Mouse (Mus musculus) thymus, postnatal 10 days (tissue): ENCODE measurements around the gene Gfra4.

ENCODE experiments used
- DNase-seq, 2 experiments: peaks; one replicate each; pipeline ENCODE4 v3.0.0; 2021; ENCODE audit warnings: low spot score in 2 of 2

Gene Gfra4

DNA sequence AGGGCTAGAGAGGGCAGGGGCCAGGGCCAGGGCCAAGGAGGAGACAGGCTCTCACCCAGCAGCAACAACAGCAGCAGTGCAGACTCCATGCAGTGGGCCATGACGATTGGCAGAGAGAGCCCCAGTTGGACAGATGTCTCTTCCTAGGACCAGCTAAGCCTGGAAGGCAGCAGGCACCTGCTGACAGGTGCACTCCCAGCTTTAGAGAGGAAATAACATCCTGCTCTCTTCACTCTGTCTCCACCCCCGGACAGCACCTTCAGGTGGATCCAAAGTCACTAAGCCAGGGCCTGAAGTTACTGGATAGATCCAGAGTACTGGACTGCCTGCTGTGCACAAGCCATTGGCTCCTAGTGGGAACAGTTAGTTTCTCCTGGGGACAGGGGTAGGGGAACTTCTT is at the start of gene Gfra4:
TSS of gene Gfra4 (minus strand) at position 101 of the 400 bp plus-strand sequence.
- no peak for DNase-seq

DNA sequence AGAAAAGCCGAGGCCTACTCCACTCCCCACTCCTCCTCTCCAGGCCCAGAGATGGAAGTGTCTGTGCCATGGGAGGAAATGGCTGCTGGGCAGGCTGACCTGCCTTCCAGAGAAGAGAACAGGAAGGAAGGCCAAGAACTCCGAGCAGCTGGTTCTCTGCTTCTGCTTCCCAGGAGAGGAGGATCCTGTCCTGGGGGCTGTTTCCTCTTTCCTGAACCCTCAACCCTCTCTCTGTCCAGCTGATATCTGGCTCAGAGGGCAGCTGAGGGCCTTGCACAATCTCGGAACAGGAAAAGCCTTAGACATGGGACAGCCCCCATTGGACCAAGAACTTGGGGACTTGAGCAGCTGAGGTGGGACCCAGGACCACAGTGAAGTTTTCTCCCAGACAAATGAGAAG is 48.0 kb upstream of the Gfra4 start:
- DNase-seq = no peak

DNA sequence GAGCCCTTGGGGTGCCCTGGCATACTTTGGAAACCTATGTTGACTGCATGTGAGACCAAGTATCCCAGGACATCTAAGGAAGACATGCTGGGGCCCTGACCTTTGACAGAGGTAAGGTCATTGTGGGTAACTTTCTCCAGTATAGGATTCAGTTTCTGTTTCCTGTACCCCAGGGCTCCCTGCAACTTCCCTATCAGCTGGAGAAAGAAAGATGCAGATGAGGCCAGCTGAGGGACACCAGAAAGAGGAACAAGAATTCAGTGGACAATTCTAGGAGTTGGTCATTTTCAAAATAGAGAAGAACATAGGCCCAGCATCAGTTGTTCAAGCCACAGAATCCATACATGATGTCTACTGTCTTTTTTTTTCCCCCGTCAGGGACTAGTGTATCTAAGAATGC is 46.7 kb upstream of the Gfra4 start:
- no peak for DNase-seq

DNA sequence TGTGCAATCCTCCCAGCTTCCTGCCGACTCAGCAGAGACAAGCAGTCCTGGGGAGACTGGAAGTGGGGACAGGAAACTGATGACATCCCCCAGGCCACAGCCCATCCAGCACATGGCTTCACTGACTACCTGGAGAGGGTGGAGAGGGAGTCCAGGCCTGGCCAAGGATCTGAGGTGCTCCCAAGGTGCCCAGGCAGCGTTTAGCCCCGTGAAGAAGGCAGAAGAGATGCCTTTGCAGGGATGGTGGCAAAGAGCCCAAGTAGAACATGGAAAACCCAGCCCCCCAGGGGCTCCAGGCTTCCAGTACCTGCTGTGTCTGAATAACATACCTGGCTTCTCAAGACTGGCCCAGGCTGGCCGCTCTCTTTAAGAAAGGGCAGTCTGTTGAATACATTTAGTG is 45.7 kb upstream of the Gfra4 start:
- DNase-seq = no peak

DNA sequence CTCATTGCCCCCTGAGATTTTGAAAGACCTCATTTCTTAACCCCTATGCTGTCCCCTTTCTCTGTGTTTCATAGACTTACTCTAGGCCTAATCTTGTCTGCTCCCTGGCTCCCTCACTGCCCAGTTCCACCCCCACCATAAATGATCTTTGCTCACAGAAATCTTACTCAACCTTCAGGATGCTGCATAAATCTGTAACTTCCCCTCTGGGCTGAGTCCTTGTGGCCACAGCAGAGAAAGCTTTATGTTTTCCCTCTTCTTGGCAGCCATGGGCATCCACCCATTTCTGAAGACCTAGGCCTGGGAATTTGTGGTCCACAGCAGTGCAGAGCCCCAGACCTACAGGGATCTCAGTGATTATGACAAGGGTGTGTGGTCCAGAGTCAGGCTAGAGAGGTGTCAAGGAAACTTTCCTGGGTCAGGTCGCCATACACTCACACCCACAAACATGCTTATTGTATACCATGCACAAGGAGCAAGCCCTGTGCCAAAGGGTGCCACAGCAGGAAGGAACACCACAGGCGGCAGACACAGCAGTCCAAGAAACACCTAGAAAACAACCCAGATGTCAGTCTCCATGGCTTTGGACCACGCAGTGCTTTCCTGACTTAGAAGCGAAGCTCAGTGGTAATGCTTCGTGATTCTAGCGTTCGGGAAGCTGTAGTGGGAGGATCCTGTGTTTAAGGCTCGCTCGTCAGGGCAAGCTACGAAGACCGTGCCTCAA is 43.9 kb upstream of the Gfra4 start, which contains the start of gene Siglec1:
TSS of gene Siglec1 (minus strand) at position 99 of the 724 bp plus-strand sequence.
- DNase-seq = no peak

DNA sequence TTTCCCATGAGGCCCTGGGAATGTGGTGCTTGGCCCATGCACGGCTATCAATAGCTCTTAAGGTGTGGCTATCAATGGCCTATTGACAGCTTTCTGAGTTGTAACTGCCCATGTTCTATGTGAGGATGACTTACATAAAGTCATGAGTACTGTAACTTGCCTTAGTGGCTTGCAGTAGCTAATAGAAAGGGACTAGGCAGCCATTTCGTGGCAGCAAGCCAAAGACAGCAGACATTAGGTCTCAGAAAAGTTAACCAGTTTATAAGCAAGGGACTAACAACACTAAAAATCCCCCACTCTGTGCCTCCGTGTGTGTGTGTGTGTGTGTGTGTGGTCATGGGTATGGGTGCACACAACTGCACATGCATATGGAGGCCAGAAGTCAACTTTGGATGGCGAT is 41.3 kb upstream of the Gfra4 start:
- no peak for DNase-seq

DNA sequence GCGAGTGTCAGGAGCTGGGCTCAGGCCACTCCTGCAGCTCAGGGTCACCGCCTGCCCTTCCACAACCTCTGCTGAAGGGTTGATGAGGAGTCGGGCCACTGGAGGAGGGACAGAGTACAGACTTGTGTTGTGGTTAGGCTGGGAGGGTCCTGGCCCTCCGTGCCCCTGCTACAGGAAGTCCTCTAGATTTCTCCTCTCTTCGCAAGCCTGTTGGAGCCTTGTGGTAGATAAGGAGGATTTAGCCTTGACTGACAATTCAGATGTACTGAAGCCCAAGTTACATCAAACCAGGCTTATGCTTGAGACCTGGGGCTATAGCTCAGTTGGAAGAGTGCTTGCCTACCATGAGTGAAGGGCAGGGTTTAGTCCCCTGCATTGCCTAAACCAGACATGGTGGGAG is 37.6 kb upstream of the Gfra4 start:
- no peak for DNase-seq

DNA sequence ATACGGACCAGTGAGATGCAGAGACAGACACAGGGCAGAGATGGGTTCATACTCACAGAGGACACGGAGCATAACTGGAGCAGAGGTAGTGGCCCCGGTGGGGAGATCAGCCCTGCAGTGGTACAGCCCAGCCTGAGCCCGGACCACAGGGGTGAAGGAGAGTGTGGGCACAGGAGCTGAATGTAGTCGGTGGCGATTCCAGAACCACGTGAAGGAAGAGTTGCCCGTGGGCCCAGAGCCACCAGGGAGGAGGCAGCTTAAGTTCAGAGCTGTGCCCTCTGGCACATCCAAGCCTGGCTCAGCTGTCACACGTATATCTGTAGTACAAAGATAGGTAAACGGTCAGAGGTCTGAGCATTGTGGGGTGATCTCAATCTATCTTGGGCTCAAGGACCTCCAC is 29.6 kb upstream of the Gfra4 start:
- no peak for DNase-seq

DNA sequence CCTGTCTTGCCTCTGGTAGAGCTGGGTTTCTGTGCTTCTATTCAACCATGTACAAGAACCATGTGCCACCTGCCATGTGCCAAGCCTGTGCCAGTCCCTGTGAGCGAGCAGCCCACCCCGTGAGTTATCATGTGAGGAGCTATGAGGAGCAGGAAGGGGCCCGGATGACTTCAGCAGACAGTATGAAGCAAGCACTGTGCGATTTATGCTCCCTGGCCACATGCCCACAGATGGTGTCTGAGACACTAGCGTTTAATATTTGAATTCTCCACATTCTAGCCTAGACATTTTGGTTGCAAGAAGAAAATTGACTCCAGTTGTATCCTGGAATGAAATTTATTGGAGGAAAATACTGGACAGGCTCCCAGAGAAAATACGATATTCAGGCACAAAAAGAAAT is 24.6 kb upstream of the Gfra4 start:
- DNase-seq = no peak

DNA sequence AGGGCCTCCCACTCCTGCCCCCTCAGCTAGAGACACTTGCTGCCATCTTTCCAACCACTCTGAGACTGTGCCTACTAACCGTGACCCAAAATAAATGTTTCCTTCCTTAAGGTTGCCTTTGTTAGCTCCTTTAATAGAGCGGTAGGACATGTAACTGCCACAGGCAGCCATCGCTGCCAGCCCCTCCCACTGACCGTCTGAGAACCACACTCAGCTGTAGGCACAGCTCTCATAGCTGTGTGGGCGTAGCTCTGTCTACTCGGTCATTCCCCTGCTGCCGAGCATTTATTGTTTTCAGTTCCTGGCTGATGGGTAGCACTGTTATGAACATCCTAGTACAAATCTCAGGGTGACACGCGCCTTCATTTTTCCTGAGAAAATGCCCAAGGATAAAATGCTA is 23.5 kb upstream of the Gfra4 start:
- DNase-seq = no peak

DNA sequence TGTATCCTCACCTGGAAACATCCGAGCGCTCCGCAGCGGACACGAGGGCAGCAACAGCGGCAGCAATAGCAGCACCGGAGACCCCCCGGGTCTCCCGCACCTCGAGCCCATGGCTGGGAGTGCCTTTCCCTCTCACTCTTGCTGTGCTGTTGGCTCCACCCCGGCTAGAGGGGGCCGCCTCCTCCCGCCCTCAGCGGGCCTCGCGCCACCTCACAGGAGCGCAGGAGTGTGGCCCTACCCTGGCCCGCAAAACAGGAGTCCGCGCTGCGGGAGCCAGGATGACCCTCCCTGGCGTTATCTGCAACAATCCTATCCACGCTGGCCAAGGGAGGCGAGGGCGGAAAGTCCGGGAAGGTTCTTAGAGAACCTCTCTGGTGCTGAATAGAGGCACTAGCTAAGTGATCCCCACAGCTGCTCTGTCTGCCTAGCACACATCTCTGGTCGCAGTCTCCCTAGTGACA is 20.5 kb upstream of the Gfra4 start, which contains the start of gene Adam33:
TSS of gene Adam33 (minus strand) at position 411 of the 461 bp plus-strand sequence.
- DNase-seq = no peak

DNA sequence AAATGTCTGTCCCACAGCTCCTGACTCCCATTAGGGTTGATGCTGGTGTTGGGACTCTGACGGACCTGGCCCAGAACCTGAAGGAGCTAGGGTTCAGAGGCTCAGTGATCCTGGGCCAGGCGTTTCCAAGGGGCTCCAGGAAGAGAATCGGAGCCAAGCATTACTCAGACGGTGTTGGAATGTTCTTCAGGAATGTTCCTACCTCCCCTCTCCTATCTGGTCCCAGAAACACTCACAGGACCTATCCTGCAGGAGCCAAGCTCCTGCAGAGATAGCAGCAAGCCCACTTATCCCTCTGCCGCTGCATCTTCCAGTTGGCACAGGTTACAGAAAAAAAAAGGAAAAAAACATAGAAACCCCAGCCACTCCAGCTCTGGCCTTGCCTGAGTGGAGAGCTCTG is 18.7 kb upstream of the Gfra4 start:
- DNase-seq = no peak

DNA sequence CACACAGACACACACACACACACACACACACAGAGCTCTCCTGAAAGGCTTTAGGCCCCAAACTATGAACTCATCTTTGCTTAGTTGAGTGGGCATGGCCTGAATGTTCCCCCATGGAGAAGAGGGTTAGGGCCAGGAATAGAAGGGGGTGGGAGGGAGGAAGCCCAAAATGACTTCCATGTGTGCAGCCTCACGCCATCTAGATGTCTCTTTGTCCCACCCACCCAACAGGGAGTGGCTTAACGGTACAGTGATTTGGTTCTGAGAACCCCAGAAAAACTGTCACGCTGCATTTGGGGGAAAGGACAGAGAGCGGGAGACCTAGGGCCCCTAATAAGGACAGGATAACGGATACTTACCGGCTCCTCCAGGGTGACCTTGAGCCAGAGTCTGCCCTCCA is 17.9 kb upstream of the Gfra4 start:
- DNase-seq = no peak

DNA sequence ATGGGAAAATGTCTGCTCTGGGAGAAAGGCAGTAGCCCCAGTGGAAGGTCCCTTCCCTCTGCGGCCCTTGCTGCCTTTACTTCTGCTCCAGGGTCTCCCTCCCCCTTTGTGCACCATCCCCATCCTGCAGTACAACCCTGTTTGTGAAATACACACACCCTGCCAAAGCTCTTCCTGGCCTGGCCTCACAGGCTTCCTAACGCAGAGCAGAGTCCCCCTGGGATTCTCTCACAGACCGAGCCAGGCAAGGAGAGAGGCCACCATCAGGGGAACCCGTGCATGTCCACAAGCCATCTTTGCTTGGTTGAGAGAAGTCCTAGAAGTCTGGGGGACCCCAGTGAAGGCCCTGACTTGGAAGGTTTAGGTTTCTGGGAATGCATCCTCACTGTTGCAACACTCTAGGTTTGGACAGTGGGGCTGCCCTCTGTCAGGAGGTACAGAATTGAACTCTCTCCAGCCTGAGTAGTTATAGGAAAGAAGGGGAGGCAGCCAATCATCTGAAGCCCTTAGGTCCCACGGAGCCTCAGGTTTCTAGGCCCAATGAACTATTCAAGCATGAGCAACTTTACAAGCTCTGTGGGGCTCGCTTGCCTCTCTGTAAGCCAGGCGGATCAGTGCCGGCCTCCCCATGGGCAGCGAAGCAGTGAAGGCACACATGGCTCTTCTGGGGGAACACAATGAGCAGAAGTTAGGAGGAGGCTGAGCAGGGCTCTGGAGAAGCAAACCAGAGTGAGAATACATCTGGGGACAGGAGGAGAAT is 17.1 kb upstream of the Gfra4 start:
- DNase-seq = no peak

DNA sequence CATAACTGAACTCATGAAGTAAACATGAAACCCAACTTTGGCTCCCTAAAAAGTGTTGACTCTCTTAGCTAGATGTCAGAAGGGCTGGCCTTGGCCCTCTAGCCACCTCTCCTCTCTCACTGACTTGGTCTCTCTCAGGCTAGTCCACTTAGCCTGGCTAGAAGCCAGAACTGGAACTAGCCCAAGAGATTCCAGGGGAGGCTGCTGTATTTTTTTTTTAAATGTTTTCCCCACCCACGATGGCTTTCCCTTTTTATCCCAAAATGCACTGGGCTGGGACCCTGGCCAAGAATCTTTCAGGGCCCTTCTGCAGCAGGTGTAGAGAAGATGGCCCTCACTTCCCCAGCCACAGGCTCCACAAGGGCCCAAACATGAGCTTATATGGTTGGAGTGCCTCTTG is 16.5 kb upstream of the Gfra4 start:
- DNase-seq = no peak

DNA sequence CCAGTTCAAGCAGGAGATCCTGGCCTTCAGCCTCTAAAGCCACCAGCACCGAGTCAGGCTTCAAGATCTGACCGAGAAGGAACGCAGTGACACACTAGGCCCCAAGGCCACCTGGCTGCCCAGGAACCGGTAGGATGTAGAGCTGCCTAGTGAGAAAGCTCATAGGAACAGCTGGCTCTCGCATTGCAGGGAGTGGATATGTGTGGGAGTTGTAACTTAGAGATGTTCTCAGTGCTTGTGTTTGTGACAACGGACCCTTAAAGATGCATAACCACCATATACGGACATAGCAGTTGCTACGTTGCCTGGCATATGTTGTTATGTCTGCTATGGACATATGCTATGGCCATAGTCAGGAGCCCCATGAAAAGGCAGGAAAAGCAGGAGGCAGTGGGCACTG is 15.8 kb upstream of the Gfra4 start:
- DNase-seq = no peak

DNA sequence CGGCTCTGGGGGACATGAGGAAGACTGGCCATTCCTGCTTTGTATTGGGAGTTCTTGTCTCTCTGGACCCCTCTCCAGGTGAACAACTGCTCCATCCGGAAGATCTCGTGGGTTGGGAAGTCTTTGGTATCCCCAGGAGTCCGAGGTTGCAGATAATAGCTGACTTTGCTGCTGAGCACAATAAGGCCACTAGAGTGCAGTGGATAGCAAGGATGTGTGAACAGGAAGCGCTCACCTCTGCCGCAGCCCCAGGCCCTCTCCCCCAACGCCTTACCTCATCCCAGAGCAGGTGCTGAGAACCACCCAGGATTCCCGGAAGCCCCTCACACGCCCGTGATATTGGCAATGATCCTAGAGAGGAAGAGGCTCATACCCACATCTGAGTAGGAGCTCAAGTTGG is 13.3 kb upstream of the Gfra4 start:
- DNase-seq = no peak

DNA sequence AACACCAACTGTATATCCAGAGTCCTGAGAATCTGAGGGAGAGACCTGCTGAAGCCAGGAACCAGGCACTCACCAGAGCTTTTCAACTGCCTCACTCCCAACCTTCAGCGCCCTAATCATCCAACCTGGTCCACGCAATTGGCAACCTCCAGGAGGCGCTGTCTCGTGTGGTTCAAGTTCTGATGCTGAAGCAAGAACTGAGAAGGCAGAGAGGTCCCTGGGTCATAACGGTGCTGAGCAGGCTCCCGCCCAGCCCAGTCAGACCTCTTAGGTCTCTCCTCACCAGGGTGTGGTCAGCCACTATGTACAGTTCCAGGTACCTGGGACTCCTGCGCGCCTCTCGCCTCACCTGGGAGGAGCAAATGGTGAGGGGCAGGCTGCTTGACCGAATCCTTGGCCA is 12.7 kb upstream of the Gfra4 start:
- DNase-seq = peak; percentile 24 to 68

DNA sequence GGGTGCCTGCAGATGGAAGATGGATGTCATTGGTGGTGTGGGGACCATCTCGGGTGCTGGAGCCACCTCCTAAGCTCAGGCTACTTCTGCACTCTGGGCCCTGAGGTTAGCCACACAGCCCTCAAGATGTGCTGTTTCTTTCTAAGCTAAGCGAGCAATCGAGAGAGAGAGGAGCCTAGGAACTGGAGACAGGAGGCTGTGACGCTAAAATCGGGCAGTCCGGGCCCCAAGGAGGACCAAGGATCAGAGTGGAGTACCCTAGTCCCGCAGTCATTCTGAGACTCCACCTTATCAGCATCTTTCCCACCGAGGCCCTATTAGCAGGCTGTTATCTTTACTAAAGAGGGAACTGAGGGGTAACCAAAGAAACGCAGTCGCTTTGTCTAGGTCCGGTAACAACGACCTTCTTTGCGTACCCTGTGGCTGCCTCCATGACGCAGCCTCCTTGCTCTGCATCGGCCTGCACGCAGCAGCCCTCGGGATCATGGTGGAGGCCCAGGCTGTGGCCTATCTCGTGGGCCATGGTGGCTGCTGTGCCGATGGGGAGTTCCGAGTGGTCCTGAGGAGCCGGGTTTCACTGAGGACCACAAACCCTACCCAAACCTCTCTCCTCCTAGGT is 11.9 kb upstream of the Gfra4 start:
- no peak for DNase-seq

DNA sequence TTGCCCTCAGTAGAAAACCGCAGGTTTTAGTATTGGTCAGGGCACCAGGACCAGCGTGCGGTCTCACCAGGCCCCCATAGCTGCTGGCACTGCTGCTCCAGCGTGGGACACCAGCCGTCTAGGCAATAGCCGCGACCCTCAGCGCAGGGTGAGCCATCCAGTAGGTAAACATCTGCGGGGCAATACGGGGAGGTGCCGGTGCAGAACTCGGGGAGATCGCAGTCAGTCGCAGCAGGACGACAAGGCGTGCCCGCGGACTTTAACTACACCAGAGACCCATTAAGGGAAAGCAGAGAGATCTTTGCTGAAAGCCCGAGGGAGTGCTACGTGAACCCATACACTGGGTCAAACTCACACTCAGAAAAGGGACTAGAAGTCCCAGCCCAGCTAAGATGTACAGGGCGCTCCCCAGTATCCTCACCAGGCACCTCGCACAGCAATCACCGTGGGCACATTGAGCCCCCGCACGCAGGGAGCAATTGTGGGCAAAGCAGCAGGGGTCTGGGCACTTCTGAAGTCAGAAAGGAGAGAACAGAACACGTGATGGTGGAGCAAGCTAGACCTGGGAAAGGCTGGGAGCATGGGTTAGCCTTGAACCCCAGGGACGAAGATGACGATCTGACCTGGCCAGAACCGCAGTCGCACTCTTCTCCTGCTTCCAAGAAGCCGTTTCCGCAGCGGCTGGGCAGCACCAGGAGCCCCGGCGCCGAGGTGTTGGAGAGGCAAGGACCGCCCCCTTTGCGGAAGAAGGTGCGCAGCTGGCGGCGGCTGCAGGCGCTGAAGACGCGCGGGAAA is 11.2 kb upstream of the Gfra4 start:
- DNase-seq = peak in 1 of 2 experiments; percentile 26

DNA sequence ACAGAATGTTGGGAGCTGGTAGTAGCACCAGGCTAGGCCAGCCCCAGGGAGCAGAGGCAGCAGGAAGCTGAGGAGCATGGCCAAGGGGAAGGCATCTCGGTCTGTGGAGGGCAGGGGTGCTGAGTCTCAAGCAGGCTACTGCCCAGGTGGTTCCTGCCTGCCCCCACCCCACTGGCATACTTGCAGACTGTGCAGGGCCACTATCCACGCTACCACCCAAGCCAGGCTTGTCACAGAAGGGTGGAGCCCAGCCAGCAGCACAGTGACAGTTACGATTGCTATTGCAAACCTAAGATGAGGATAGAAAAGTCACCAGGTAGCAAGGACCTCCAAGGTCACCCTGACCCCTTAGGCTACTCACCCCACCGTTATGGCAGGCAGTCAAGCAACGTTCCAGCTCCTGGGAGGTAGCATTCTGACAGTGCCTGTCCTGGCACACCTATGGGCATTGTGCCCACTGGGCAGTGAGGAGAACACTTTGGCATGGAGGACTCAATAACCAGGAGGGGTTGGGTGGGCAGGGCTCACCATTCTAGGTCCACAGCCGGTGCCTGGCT is 10.1 kb upstream of the Gfra4 start:
- no peak for DNase-seq

DNA sequence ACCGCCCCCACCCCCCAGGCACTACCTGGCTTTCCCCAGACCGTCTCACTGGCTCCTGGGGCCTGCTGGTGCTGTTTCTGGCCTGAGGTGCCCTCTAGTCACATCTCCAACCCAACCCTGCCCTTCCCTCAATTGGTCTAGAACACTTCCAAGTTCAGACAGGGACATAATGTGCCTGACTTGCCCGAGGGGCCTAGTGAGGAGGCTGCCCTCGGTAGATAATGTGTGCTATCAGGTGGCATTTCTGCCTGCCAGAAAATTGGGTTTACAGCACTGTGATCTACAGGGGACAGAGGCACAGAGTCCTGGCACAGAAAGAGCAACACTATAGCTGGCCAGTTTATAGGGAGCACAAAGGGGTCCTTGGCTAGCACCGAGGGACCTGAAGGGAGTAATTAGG is 9.2 kb upstream of the Gfra4 start:
- no peak for DNase-seq
